ENCODE assay signal across 9 mouse cellular contexts in the genomic region with DNA sequence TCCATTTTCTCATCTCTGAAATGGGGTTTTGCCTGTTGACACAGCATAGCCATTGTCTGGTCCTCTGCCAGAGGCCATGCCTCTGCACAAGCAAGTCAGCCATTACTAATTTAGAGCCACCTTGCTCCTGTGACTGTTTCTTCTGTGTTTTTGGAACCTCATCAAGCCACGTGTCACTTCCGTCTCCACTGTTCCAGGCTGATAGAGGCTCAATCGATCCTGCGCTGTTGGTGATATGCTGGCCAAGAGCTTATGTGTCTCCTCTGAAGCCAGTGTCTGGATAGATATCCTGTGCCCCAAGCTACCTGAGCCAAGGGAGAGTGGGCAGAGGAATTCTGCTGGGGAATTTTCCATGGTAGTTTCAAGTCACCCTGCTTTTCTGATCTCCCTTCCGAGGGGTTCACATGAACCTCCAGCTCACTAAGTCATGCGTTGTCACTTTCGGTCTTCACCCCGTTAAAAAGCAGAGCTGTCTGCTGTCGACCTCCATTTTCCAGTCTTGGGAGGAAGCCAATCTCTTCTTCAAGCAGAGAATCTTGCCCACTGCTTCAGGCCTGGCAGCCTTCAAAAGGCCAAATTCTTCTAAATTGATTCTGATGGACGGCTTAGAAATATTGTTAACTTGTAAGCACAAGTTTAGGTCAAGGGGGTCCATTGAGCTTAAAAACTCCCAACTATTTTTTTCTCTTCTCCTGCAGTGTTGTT.
DNase-seq lines count a peak whose midpoint lies in the region; ATAC-seq and TF ChIP-seq lines count a peak whose summit lies in the region.
"Had no signal": no experiment of that assay in that cellular context is flagged by ENCODE, and none has a peak within 500 bp of the region (broad histone marks: within the 10 kb centered on the region; RNA-seq: fewer than 3 reads in every experiment).

No protein-coding gene starts in this region.

- WGBS in heart, embryonic 10.5 days: 44% methylated on average over 10 of the region's 10 CpGs
- 72% methylated on average over 10 of the region's 10 CpGs for WGBS in neural tube, embryonic 11.5 days
- 29% methylated on average over 10 of the region's 10 CpGs for WGBS in forebrain, postnatal 0 days
- WGBS in neural tube, embryonic 14.5 days: 58% methylated on average over 10 of the region's 10 CpGs

- peaks cover 69% of the 10 kb centered on the region for H3K4me1 ChIP-seq in heart, embryonic 10.5 days
- peaks cover 15% of the 10 kb centered on the region for H3K4me1 ChIP-seq in neural tube, embryonic 11.5 days (ENCODE audit: control insufficient read depth, insufficient read depth, low read length)
- peaks cover 30% of the 10 kb centered on the region for H3K4me1 ChIP-seq in forebrain, postnatal 0 days (ENCODE audit: insufficient read depth)
- peaks cover 35% of the 10 kb centered on the region for H3K4me1 ChIP-seq in neural tube, embryonic 14.5 days (ENCODE audit: control insufficient read depth, insufficient read depth, low read length)

- no peaks in the 10 kb centered on the region for H3K9me3 ChIP-seq in heart, embryonic 10.5 days
- no peaks in the 10 kb centered on the region for H3K9me3 ChIP-seq in neural tube, embryonic 11.5 days (ENCODE audit: control insufficient read depth, low read length)
- H3K9me3 ChIP-seq in forebrain, postnatal 0 days (ENCODE audit: low read length): no peaks in the 10 kb centered on the region
- no peaks in the 10 kb centered on the region for H3K9me3 ChIP-seq in neural tube, embryonic 14.5 days (ENCODE audit: control insufficient read depth, low read length)

- no peak for DNase-seq in heart, embryonic 10.5 days (ENCODE audit: low spot score)
- DNase-seq in heart, postnatal 14 days: no peak
- DNase-seq in neural tube, embryonic 11.5 days (ENCODE audit: low spot score): no peak
- DNase-seq in neural tube, embryonic 10.5 days (ENCODE audit: extremely low spot score, low spot score): no peak
- peak; percentile 31 for DNase-seq in forebrain, postnatal 0 days
- no peak for DNase-seq in frontal cortex, postnatal 36 days (ENCODE audit: low spot score in 2 of 2)
- no peak for DNase-seq in gastrocnemius, adult 8-10 months (ENCODE audit: low spot score in 2 of 2)
- DNase-seq: gastrocnemius, postnatal 14 days had no signal

- H3K4me3 ChIP-seq in heart, embryonic 10.5 days: peak overlapping the region; percentile 31; the same call in 1 of the 2 replicates
- no peak overlapping the region for H3K4me3 ChIP-seq in neural tube, embryonic 11.5 days (ENCODE audit: low read depth, low read length)
- peak overlapping the region; percentile 39; the same call in 1 of the 2 replicates for H3K4me3 ChIP-seq in forebrain, postnatal 0 days (ENCODE audit: low read depth, low read length)
- H3K4me3 ChIP-seq in neural tube, embryonic 14.5 days (ENCODE audit: low read depth, low read length): no peak overlapping the region

- H3K27me3 ChIP-seq in heart, embryonic 10.5 days (ENCODE audit: insufficient read depth, poor library complexity, severe bottlenecking): no peaks in the 10 kb centered on the region
- H3K27me3 ChIP-seq in neural tube, embryonic 11.5 days (ENCODE audit: control insufficient read depth, insufficient read depth, low read length): no peaks in the 10 kb centered on the region
- H3K27me3 ChIP-seq in forebrain, postnatal 0 days (ENCODE audit: insufficient read depth, low read length): no peaks in the 10 kb centered on the region
- H3K27me3 ChIP-seq in neural tube, embryonic 14.5 days (ENCODE audit: control insufficient read depth, insufficient read depth, low read length): no peaks in the 10 kb centered on the region

- H3K4me2 ChIP-seq in neural tube, embryonic 11.5 days (ENCODE audit: low read depth): peak overlapping the region; percentile 8; the same call in 1 of the 2 replicates
- peak overlapping the region; percentile 58 for H3K4me2 ChIP-seq in forebrain, postnatal 0 days (ENCODE audit: low read depth)
- peak overlapping the region; percentile 64 for H3K4me2 ChIP-seq in neural tube, embryonic 14.5 days (ENCODE audit: low read depth, low read length)

- no peak for TF ChIP-seq CTCF in forebrain, postnatal 0 days (IDR thresholded peaks at IDR 0.05; ENCODE audit: low read depth)

- no peak for ATAC-seq in neural tube, embryonic 11.5 days (ENCODE audit: insufficient read depth, low FRiP score, low TSS enrichment)
- no peak for ATAC-seq in forebrain, postnatal 0 days
- ATAC-seq in neural tube, embryonic 14.5 days (ENCODE audit: low read depth): no peak

- no peaks in the 10 kb centered on the region for H3K36me3 ChIP-seq in heart, embryonic 10.5 days
- no peaks in the 10 kb centered on the region for H3K36me3 ChIP-seq in neural tube, embryonic 11.5 days (ENCODE audit: control insufficient read depth, insufficient read depth, low read length)
- no peaks in the 10 kb centered on the region for H3K36me3 ChIP-seq in forebrain, postnatal 0 days (ENCODE audit: insufficient read depth)
- H3K36me3 ChIP-seq in neural tube, embryonic 14.5 days (ENCODE audit: control insufficient read depth, insufficient read depth, low read length): no peaks in the 10 kb centered on the region

- no peak overlapping the region for H3K9ac ChIP-seq in neural tube, embryonic 11.5 days (ENCODE audit: low read length)
- H3K9ac ChIP-seq in forebrain, postnatal 0 days: peak overlapping the region; percentile 36; the same call in 1 of the 2 replicates
- H3K9ac ChIP-seq in neural tube, embryonic 14.5 days (replicated peaks; ENCODE audit: low read depth, low read length): 0 out of 2 replicates have a peak overlapping the region, but pooled peaks have one; percentile 7

- peak overlapping the region; percentile 79 for H3K27ac ChIP-seq in heart, embryonic 10.5 days
- no peak overlapping the region for H3K27ac ChIP-seq in neural tube, embryonic 11.5 days (ENCODE audit: low read depth, low read length)
- H3K27ac ChIP-seq in forebrain, postnatal 0 days (ENCODE audit: low read depth, low read length): peak overlapping the region; percentile 36
- H3K27ac ChIP-seq in neural tube, embryonic 14.5 days (ENCODE audit: low read depth, low read length): peak overlapping the region; percentile 73

- intact Hi-C loops in heart, postnatal 14 days (cut with DNase I): no loop called here

Comparison
In these comparisons a context has a peak if more than half of its experiments do, and no peak if none do; other contexts are left out.
1. H3K4me3 ChIP-seq: peak in heart, embryonic 10.5 days (single experiment) and forebrain, postnatal 0 days (single experiment); none in neural tube, embryonic 11.5 days (single experiment) and neural tube, embryonic 14.5 days (single experiment).
2. H3K4me2 ChIP-seq: peak in every context shown above with its lines; median percentile 64 in neural tube, embryonic 14.5 days; 58 in forebrain, postnatal 0 days; 8 in neural tube, embryonic 11.5 days.